Mouse (Mus musculus): ENCODE measurements around the gene Itpkc. TPM values are rescaled to one million over a fixed set of nuclear protein-coding genes. Genes with fewer than 3 reads are reported as not detected.
A peak's percentile ranks its signal among the peaks of the same experiment; 100 is the strongest.

The Itpkc gene
- polyA plus RNA-seq, 1 experiment, result 6.1 TPM

GRCm38 (mm10) chr7:27227276-27227675 lies 1.2 kb downstream of the Itpkc start:
- TF ChIP-seq CTCF (IDR thresholded peaks at IDR 0.05; ENCODE audit: low read depth, low read length) (no peak), POLR2A (IDR thresholded peaks at IDR 0.05; ENCODE audit: borderline replicate concordance, low read depth, low read length) (no peak)
- Histone ChIP-seq H3K4me1 (ENCODE audit: control insufficient read depth, insufficient read depth, low read length) (peaks cover 39% of the 10 kb centered on the region), H3K27ac (ENCODE audit: insufficient read depth, low read depth, low read length) (no peak overlapping the region)

GRCm38 (mm10) chr7:27224877-27225575 lies 3.4 kb downstream of the Itpkc start:
- TF ChIP-seq POLR2A (IDR thresholded peaks at IDR 0.05; ENCODE audit: borderline replicate concordance, low read depth, low read length) (no peak), CTCF (IDR thresholded peaks at IDR 0.05; ENCODE audit: low read depth, low read length) (no peak)
- no peak overlapping the region for H3K4me3 ChIP-seq (ENCODE audit: insufficient read depth, low read length)
- peaks cover 34% of the 10 kb centered on the region for H3K4me1 ChIP-seq (ENCODE audit: control insufficient read depth, insufficient read depth, low read length)
- no peak overlapping the region for H3K27ac ChIP-seq (ENCODE audit: insufficient read depth, low read depth, low read length)

More at GRCm38 (mm10) chr7:27227276-27227675, 1.2 kb downstream of the Itpkc start:
- H3K4me3 ChIP-seq (ENCODE audit: insufficient read depth, low read length), result peak overlapping the region; percentile 94

GRCm38 (mm10) chr7:27222538-27222937 lies 5.9 kb downstream of the Itpkc start:
- Histone ChIP-seq H3K27ac (ENCODE audit: insufficient read depth, low read depth, low read length) (no peak overlapping the region), H3K4me1 (ENCODE audit: control insufficient read depth, insufficient read depth, low read length) (peaks cover 35% of the 10 kb centered on the region), H3K4me3 (ENCODE audit: insufficient read depth, low read length) (no peak overlapping the region)
- TF ChIP-seq POLR2A (IDR thresholded peaks at IDR 0.05; ENCODE audit: borderline replicate concordance, low read depth, low read length) (no peak), CTCF (IDR thresholded peaks at IDR 0.05; ENCODE audit: low read depth, low read length) (no peak)

- Histone ChIP-seq H3K4me1 (ENCODE audit: control insufficient read depth, insufficient read depth, low read length) (peaks cover 29% of the 10 kb centered on the region), H3K27ac (ENCODE audit: insufficient read depth, low read depth, low read length) (no peak overlapping the region), H3K4me3 (ENCODE audit: insufficient read depth, low read length) (no peak overlapping the region)
- TF ChIP-seq CTCF (IDR thresholded peaks at IDR 0.05; ENCODE audit: low read depth, low read length), result no peak
- TF ChIP-seq POLR2A (IDR thresholded peaks at IDR 0.05; ENCODE audit: borderline replicate concordance, low read depth, low read length), result no peak
These were observed 6.5 kb downstream of the Itpkc start for GRCm38 (mm10) chr7:27221939-27222338.

GRCm38 (mm10) chr7:27219937-27220336 lies 8.5 kb downstream of the Itpkc start:
- H3K4me3 ChIP-seq (ENCODE audit: insufficient read depth, low read length), result no peak overlapping the region
- peaks cover 13% of the 10 kb centered on the region for H3K4me1 ChIP-seq (ENCODE audit: control insufficient read depth, insufficient read depth, low read length)
- no peak overlapping the region for H3K27ac ChIP-seq (ENCODE audit: insufficient read depth, low read depth, low read length)
- TF ChIP-seq CTCF (IDR thresholded peaks at IDR 0.05; ENCODE audit: low read depth, low read length) (no peak), POLR2A (IDR thresholded peaks at IDR 0.05; ENCODE audit: borderline replicate concordance, low read depth, low read length) (no peak)

- no peak overlapping the region for H3K27ac ChIP-seq (ENCODE audit: insufficient read depth, low read depth, low read length)
- no peak overlapping the region for H3K4me3 ChIP-seq (ENCODE audit: insufficient read depth, low read length)
- TF ChIP-seq CTCF (IDR thresholded peaks at IDR 0.05; ENCODE audit: low read depth, low read length) (no peak), POLR2A (IDR thresholded peaks at IDR 0.05; ENCODE audit: borderline replicate concordance, low read depth, low read length) (no peak)
- peaks cover 9% of the 10 kb centered on the region for H3K4me1 ChIP-seq (ENCODE audit: control insufficient read depth, insufficient read depth, low read length)
These were observed 9.9 kb downstream of the Itpkc start for GRCm38 (mm10) chr7:27218586-27218985.

- Histone ChIP-seq H3K4me1 (ENCODE audit: control insufficient read depth, insufficient read depth, low read length) (peaks cover 9% of the 10 kb centered on the region), H3K4me3 (ENCODE audit: insufficient read depth, low read length) (no peak overlapping the region), H3K27ac (ENCODE audit: insufficient read depth, low read depth, low read length) (no peak overlapping the region)
- no peak for TF ChIP-seq POLR2A (IDR thresholded peaks at IDR 0.05; ENCODE audit: borderline replicate concordance, low read depth, low read length)
- TF ChIP-seq CTCF (IDR thresholded peaks at IDR 0.05; ENCODE audit: low read depth, low read length), result no peak
These were observed 15.8 kb downstream of the Itpkc start for GRCm38 (mm10) chr7:27212626-27213025.

GRCm38 (mm10) chr7:27203730-27204449 lies 24.6 kb downstream of the Itpkc start:
- Histone ChIP-seq H3K27ac (ENCODE audit: insufficient read depth, low read depth, low read length) (no peak overlapping the region), H3K4me1 (ENCODE audit: control insufficient read depth, insufficient read depth, low read length) (peaks cover 21% of the 10 kb centered on the region), H3K4me3 (ENCODE audit: insufficient read depth, low read length) (no peak overlapping the region)
- no peak for TF ChIP-seq POLR2A (IDR thresholded peaks at IDR 0.05; ENCODE audit: borderline replicate concordance, low read depth, low read length)
- TF ChIP-seq CTCF (IDR thresholded peaks at IDR 0.05; ENCODE audit: low read depth, low read length), result no peak

GRCm38 (mm10) chr7:27198779-27199178 lies 29.7 kb downstream of the Itpkc start:
- H3K4me3 ChIP-seq (ENCODE audit: insufficient read depth, low read length), result no peak overlapping the region
- H3K27ac ChIP-seq (ENCODE audit: insufficient read depth, low read depth, low read length), result peak overlapping the region; percentile 95
- TF ChIP-seq POLR2A (IDR thresholded peaks at IDR 0.05; ENCODE audit: borderline replicate concordance, low read depth, low read length) (no peak), CTCF (IDR thresholded peaks at IDR 0.05; ENCODE audit: low read depth, low read length) (no peak)
- H3K4me1 ChIP-seq (ENCODE audit: control insufficient read depth, insufficient read depth, low read length), result peaks cover 45% of the 10 kb centered on the region

- H3K4me1 ChIP-seq (ENCODE audit: control insufficient read depth, insufficient read depth, low read length), result peaks cover 49% of the 10 kb centered on the region
- TF ChIP-seq POLR2A (IDR thresholded peaks at IDR 0.05; ENCODE audit: borderline replicate concordance, low read depth, low read length) (no peak), CTCF (IDR thresholded peaks at IDR 0.05; ENCODE audit: low read depth, low read length) (no peak)
- no peak overlapping the region for H3K4me3 ChIP-seq (ENCODE audit: insufficient read depth, low read length)
- peak overlapping the region; percentile 95 for H3K27ac ChIP-seq (ENCODE audit: insufficient read depth, low read depth, low read length)
These were observed 30.1 kb downstream of the Itpkc start for GRCm38 (mm10) chr7:27198355-27198754.

All from bone marrow macrophage, adult 2 months (primary cell).